Mouse (Mus musculus): ENCODE results near the gene Rsc1a1. TPM values are rescaled to one million over a fixed set of nuclear protein-coding genes. Genes with fewer than 3 reads are reported as not detected.
A peak's percentile ranks its signal among the peaks of the same experiment; 100 is the strongest.

Rsc1a1 gene
- polyA plus RNA-seq, 1 experiment from 2014 or later, result not detected

DNA sequence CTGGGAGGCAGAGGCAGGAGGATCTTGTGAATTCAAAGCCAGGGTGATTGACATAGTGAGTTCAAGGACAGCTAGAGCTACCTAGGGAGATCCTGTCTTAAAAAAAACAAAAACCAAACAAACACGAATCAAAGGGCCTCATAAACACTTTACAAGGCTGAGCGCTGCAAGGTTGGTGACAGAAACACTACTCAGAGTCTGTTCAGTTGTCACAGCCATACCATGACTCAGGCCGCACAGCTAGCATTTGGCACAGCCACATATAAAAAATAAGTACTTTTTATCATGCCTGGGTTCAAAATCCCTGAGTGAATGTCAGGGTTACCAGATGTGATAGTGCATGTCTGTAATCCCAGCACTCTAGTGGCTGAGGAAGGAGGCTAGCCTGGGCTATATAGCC, 38.2 kb downstream of the Rsc1a1 start:
- Histone ChIP-seq H3K36me3 (ENCODE audit: insufficient read depth, low read length) (0 out of 2 replicates have a peak, but pooled peaks cover 4% of the 10 kb centered on the region), H3K4me2 (ENCODE audit: low read length) (no peak overlapping the region), H3K27me3 (ENCODE audit: insufficient read depth, low read length) (no peaks in the 10 kb centered on the region), H3K9ac (ENCODE audit: low read depth, low read length) (no peak overlapping the region), H3K4me1 (replicated peaks; ENCODE audit: insufficient read depth, low read length) (peaks cover 11% of the 10 kb centered on the region), H3K27ac (no peak overlapping the region), H3K9me3 (replicated peaks; ENCODE audit: low read length) (no peaks in the 10 kb centered on the region), H3K4me3 (replicated peaks; ENCODE audit: low read depth, low read length) (no peak overlapping the region)
- no peak for TF ChIP-seq CTCF (IDR thresholded peaks at IDR 0.05; ENCODE audit: low read depth)
- no peak for ATAC-seq (replicated peaks; ENCODE audit: low FRiP score, low read depth)
- WGBS, result 89% methylated on average over 3 of the region's 3 CpGs
- no peak for DNase-seq (ENCODE audit: low spot score)

DNA sequence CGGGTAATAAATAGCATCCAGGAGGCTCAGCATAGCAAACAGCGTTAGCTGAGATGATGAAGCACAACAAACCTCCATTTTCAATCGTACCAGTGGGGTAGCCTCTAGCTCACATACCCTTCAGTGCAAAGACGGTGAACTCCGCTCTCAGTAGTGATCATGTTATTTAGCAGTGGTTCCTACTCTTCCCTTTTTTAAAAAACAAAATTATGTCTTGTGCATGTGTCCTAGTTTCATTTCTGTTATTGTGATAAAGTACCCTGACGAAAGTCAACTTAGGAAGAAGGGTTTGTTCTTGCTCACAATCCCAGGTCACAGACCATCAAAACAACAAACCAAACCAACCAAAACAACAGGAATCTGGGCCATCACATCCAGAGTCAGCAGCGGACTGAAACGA, 39.4 kb downstream of the Rsc1a1 start:
- DNase-seq (ENCODE audit: low spot score) (no peak), ATAC-seq (replicated peaks; ENCODE audit: low FRiP score, low read depth) (no peak)
- TF ChIP-seq CTCF (IDR thresholded peaks at IDR 0.05; ENCODE audit: low read depth), result no peak

GRCm38 (mm10) chr4:141643118-141643855, 42.1 kb downstream of the Rsc1a1 start:
- Histone ChIP-seq H3K9me3 (replicated peaks; ENCODE audit: low read length) (no peaks in the 10 kb centered on the region), H3K4me3 (replicated peaks; ENCODE audit: low read depth, low read length) (no peak overlapping the region), H3K27me3 (ENCODE audit: insufficient read depth, low read length) (no peaks in the 10 kb centered on the region), H3K4me2 (ENCODE audit: low read length) (no peak overlapping the region), H3K27ac (peak overlapping the region; percentile 76), H3K4me1 (replicated peaks; ENCODE audit: insufficient read depth, low read length) (peaks cover 11% of the 10 kb centered on the region), H3K9ac (ENCODE audit: low read depth, low read length) (no peak overlapping the region), H3K36me3 (ENCODE audit: insufficient read depth, low read length) (peaks cover 9% of the 10 kb centered on the region; the same call in 1 of the 2 replicates)
- ATAC-seq (replicated peaks; ENCODE audit: low FRiP score, low read depth), result peak; percentile 29; the same call in 1 of the 2 replicates
- TF ChIP-seq CTCF (IDR thresholded peaks at IDR 0.05; ENCODE audit: low read depth), result no peak
- WGBS, result 17% methylated on average over 7 of the region's 7 CpGs
- peak; percentile 86 for DNase-seq (ENCODE audit: low spot score)

More for the DNA sequence above, 39.4 kb downstream of the Rsc1a1 start:
- peaks cover 6% of the 10 kb centered on the region; the same call in 1 of the 2 replicates for H3K36me3 ChIP-seq (ENCODE audit: insufficient read depth, low read length)
- no peaks in the 10 kb centered on the region for H3K9me3 ChIP-seq (replicated peaks; ENCODE audit: low read length)
- H3K4me2 ChIP-seq (ENCODE audit: low read length), result no peak overlapping the region
- H3K27me3 ChIP-seq (ENCODE audit: insufficient read depth, low read length), result no peaks in the 10 kb centered on the region
- H3K9ac ChIP-seq (ENCODE audit: low read depth, low read length), result no peak overlapping the region
- H3K4me1 ChIP-seq (replicated peaks; ENCODE audit: insufficient read depth, low read length), result peaks cover 11% of the 10 kb centered on the region
- H3K4me3 ChIP-seq (replicated peaks; ENCODE audit: low read depth, low read length), result no peak overlapping the region
- 90% methylated on average over 8 of the region's 8 CpGs for WGBS
- no peak overlapping the region for H3K27ac ChIP-seq

DNA sequence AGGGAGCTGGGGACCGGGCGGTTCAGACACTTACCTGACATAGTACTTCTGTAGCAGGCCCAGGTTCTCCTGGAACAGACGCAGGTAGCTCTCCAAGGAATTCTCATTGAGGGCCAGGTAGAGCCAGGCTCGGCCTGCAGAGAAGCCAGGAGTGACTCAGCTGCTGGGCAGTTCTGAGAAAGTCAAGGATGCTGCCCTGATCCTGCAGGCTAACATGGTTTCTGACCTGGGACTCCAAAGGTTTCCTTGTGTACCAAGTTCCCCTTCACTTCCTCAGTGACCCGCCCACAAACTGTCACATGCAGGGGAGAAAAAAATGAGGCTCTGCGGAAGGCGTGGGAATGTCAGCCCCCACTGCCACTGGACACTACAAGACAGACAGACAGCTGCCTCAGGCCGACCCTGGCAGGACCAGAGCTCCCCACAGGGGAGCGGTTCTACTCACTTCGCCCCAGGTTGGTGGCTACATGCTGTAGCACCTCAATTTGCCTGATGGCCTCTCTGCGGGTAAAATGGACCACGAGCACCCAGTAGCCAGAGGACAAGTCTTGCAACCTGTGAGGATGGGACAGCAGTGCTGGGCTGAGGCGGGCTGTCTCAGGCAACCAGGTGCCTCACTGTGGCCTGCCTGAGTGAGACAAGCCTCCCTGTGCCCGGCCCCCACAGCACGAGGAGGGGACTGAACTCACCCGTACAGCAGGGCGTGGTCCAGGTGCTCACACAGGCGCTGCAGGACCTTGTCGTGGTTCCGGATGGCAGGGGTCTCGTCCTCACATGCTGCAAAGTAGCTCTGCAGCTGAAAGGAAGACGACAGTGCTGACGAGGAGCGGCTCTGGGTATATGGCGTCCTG, 43.2 kb downstream of the Rsc1a1 start:
- peak; percentile 23; the same call in 1 of the 2 replicates for ATAC-seq (replicated peaks; ENCODE audit: low FRiP score, low read depth)
- no peak for TF ChIP-seq CTCF (IDR thresholded peaks at IDR 0.05; ENCODE audit: low read depth)
- peaks cover 17% of the 10 kb centered on the region for H3K36me3 ChIP-seq (ENCODE audit: insufficient read depth, low read length)
- DNase-seq (ENCODE audit: low spot score), result no peak
- WGBS, result 84% methylated on average over 25 of the region's 25 CpGs
- no peak overlapping the region for H3K4me3 ChIP-seq (replicated peaks; ENCODE audit: low read depth, low read length)
- peaks cover 11% of the 10 kb centered on the region for H3K4me1 ChIP-seq (replicated peaks; ENCODE audit: insufficient read depth, low read length)
- H3K9ac ChIP-seq (ENCODE audit: low read depth, low read length), result 0 out of 2 replicates have a peak overlapping the region, but pooled peaks have one; percentile 31
- H3K27me3 ChIP-seq (ENCODE audit: insufficient read depth, low read length), result no peaks in the 10 kb centered on the region
- H3K27ac ChIP-seq, result peak overlapping the region; percentile 25; the same call in 1 of the 2 replicates
- no peaks in the 10 kb centered on the region for H3K9me3 ChIP-seq (replicated peaks; ENCODE audit: low read length)
- H3K4me2 ChIP-seq (ENCODE audit: low read length), result no peak overlapping the region

DNA sequence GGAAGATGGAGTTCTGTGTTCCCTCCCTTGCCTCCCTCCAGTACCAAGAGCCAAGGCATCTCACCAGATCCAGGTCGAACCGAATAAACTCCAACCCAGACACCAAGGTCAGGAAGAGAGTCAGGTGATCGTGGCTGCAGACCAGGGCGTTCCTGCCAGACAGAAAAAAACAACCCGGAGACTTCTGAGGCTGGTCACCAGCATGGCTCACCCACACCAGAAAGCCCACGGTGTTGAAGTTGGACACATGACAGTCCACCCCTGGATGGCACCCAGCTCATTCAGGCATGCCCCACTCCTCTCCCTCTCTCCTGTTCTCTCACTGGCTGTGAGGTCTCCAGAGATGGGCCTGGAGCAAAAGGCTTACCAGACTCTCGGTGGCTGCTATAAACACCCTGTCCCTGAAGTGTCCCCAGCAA, 44.0 kb downstream of the Rsc1a1 start:
- ATAC-seq (replicated peaks; ENCODE audit: low FRiP score, low read depth) (no peak), DNase-seq (ENCODE audit: low spot score) (no peak)
- Histone ChIP-seq H3K9me3 (replicated peaks; ENCODE audit: low read length) (no peaks in the 10 kb centered on the region), H3K27me3 (ENCODE audit: insufficient read depth, low read length) (no peaks in the 10 kb centered on the region), H3K4me3 (replicated peaks; ENCODE audit: low read depth, low read length) (no peak overlapping the region), H3K4me2 (ENCODE audit: low read length) (no peak overlapping the region), H3K36me3 (ENCODE audit: insufficient read depth, low read length) (peaks cover 25% of the 10 kb centered on the region), H3K4me1 (replicated peaks; ENCODE audit: insufficient read depth, low read length) (peaks cover 11% of the 10 kb centered on the region), H3K27ac (no peak overlapping the region), H3K9ac (ENCODE audit: low read depth, low read length) (no peak overlapping the region)
- WGBS, result 71% methylated on average over 7 of the region's 7 CpGs
- TF ChIP-seq CTCF (IDR thresholded peaks at IDR 0.05; ENCODE audit: low read depth), result no peak

GRCm38 (mm10) chr4:141639474-141639873, 45.9 kb downstream of the Rsc1a1 start:
- no peaks in the 10 kb centered on the region for H3K27me3 ChIP-seq (ENCODE audit: insufficient read depth, low read length)
- DNase-seq (ENCODE audit: low spot score) (no peak), ATAC-seq (replicated peaks; ENCODE audit: low FRiP score, low read depth) (no peak)
- no peak overlapping the region for H3K4me3 ChIP-seq (replicated peaks; ENCODE audit: low read depth, low read length)
- WGBS, result 58% methylated on average over 11 of the region's 11 CpGs
- no peak overlapping the region for H3K4me2 ChIP-seq (ENCODE audit: low read length)
- H3K4me1 ChIP-seq (replicated peaks; ENCODE audit: insufficient read depth, low read length), result peaks cover 11% of the 10 kb centered on the region
- no peak overlapping the region for H3K9ac ChIP-seq (ENCODE audit: low read depth, low read length)
- peak; percentile 49 for TF ChIP-seq CTCF (IDR thresholded peaks at IDR 0.05; ENCODE audit: low read depth)
- peaks cover 27% of the 10 kb centered on the region for H3K36me3 ChIP-seq (ENCODE audit: insufficient read depth, low read length)
- no peak overlapping the region for H3K27ac ChIP-seq
- no peaks in the 10 kb centered on the region for H3K9me3 ChIP-seq (replicated peaks; ENCODE audit: low read length)

Data from kidney, postnatal 0 days (tissue).